Mouse (Mus musculus): ENCODE measurements around the gene Cbr1. TPM values are rescaled to one million over a fixed set of nuclear protein-coding genes. Genes with fewer than 3 reads are reported as not detected.
"Not testable (repeated sequence)": the region's sequence is repeated elsewhere in the genome, so short reads cannot be mapped to it uniquely, and the experiment has no call there.

The Cbr1 gene
- polyA plus RNA-seq, 1 experiment from 2014 or later, result 95.9 TPM

- H3K36me3 ChIP-seq (ENCODE audit: control insufficient read depth, insufficient read depth, low read length), result no peaks in the 10 kb centered on the region
- no peaks in the 10 kb centered on the region for H3K27me3 ChIP-seq (ENCODE audit: control insufficient read depth, insufficient read depth, low read length)
- peak overlapping the region; percentile 84 for H3K9ac ChIP-seq (replicated peaks; ENCODE audit: low read depth, low read length)
- no peak for ATAC-seq (ENCODE audit: insufficient number of reproducible peaks, insufficient read depth, low FRiP score, low read depth)
- H3K27ac ChIP-seq (ENCODE audit: low read length), result peak overlapping the region; percentile 92
- no peaks in the 10 kb centered on the region for H3K9me3 ChIP-seq (ENCODE audit: control insufficient read depth, low read depth, low read length)
- H3K4me3 ChIP-seq (ENCODE audit: low read depth, low read length), result peak overlapping the region; percentile 65
- WGBS, result 4% methylated on average over 16 of the region's 16 CpGs
- H3K4me1 ChIP-seq (ENCODE audit: control insufficient read depth, insufficient read depth, low read length), result peaks cover 3% of the 10 kb centered on the region; the same call in 1 of the 2 replicates
- peak overlapping the region; percentile 75 for H3K4me2 ChIP-seq (replicated peaks; ENCODE audit: low read depth, low read length)
Observed at GRCm38 (mm10) chr16:93604481-93604969, 1.1 kb upstream of the Cbr1 start.

GRCm38 (mm10) chr16:93606146-93606545 is 493 bp downstream of the Cbr1 start:
- Histone ChIP-seq H3K4me1 (ENCODE audit: control insufficient read depth, insufficient read depth, low read length) (peaks cover 3% of the 10 kb centered on the region; the same call in 1 of the 2 replicates), H3K4me3 (ENCODE audit: low read depth, low read length) (no peak overlapping the region), H3K27ac (ENCODE audit: low read length) (no peak overlapping the region), H3K9me3 (ENCODE audit: control insufficient read depth, low read depth, low read length) (no peaks in the 10 kb centered on the region), H3K36me3 (ENCODE audit: control insufficient read depth, insufficient read depth, low read length) (peaks cover 2% of the 10 kb centered on the region), H3K9ac (replicated peaks; ENCODE audit: low read depth, low read length) (no peak overlapping the region), H3K27me3 (ENCODE audit: control insufficient read depth, insufficient read depth, low read length) (no peaks in the 10 kb centered on the region), H3K4me2 (replicated peaks; ENCODE audit: low read depth, low read length) (no peak overlapping the region)
- WGBS, result 90% methylated on average over 7 of the region's 7 CpGs
- no peak for ATAC-seq (ENCODE audit: insufficient number of reproducible peaks, insufficient read depth, low FRiP score, low read depth)

GRCm38 (mm10) chr16:93607669-93608101 is 2.0 kb downstream of the Cbr1 start:
- peaks cover 3% of the 10 kb centered on the region; the same call in 1 of the 2 replicates for H3K4me1 ChIP-seq (ENCODE audit: control insufficient read depth, insufficient read depth, low read length)
- H3K27me3 ChIP-seq (ENCODE audit: control insufficient read depth, insufficient read depth, low read length), result no peaks in the 10 kb centered on the region
- H3K9me3 ChIP-seq (ENCODE audit: control insufficient read depth, low read depth, low read length), result no peaks in the 10 kb centered on the region
- H3K27ac ChIP-seq (ENCODE audit: low read length), result peak overlapping the region; percentile 49
- ATAC-seq (ENCODE audit: insufficient number of reproducible peaks, insufficient read depth, low FRiP score, low read depth), result peak; percentile 31
- H3K4me3 ChIP-seq (ENCODE audit: low read depth, low read length), result peak overlapping the region; percentile 58
- H3K36me3 ChIP-seq (ENCODE audit: control insufficient read depth, insufficient read depth, low read length), result peaks cover 6% of the 10 kb centered on the region
- WGBS, result under 1% methylated on average over 32 of the region's 32 CpGs
- peak overlapping the region; percentile 76 for H3K4me2 ChIP-seq (replicated peaks; ENCODE audit: low read depth, low read length)
- H3K9ac ChIP-seq (replicated peaks; ENCODE audit: low read depth, low read length), result peak overlapping the region; percentile 60

GRCm38 (mm10) chr16:93608731-93609130 is 3.1 kb downstream of the Cbr1 start:
- Histone ChIP-seq H3K9ac (replicated peaks; ENCODE audit: low read depth, low read length) (no peak overlapping the region), H3K36me3 (ENCODE audit: control insufficient read depth, insufficient read depth, low read length) (peaks cover 6% of the 10 kb centered on the region), H3K9me3 (ENCODE audit: control insufficient read depth, low read depth, low read length) (no peaks in the 10 kb centered on the region), H3K4me2 (replicated peaks; ENCODE audit: low read depth, low read length) (peak overlapping the region; percentile 76), H3K27ac (ENCODE audit: low read length) (no peak overlapping the region), H3K4me1 (ENCODE audit: control insufficient read depth, insufficient read depth, low read length) (peaks cover 3% of the 10 kb centered on the region; the same call in 1 of the 2 replicates), H3K4me3 (ENCODE audit: low read depth, low read length) (peak overlapping the region; percentile 58), H3K27me3 (ENCODE audit: control insufficient read depth, insufficient read depth, low read length) (no peaks in the 10 kb centered on the region)
- ATAC-seq (ENCODE audit: insufficient number of reproducible peaks, insufficient read depth, low FRiP score, low read depth), result no peak
- WGBS, result 48% methylated on average over 8 of the region's 8 CpGs

GRCm38 (mm10) chr16:93609796-93610195 is 4.1 kb downstream of the Cbr1 start:
- ATAC-seq (ENCODE audit: insufficient number of reproducible peaks, insufficient read depth, low FRiP score, low read depth), result no peak
- Histone ChIP-seq H3K4me3 (ENCODE audit: low read depth, low read length) (no peak overlapping the region), H3K9ac (replicated peaks; ENCODE audit: low read depth, low read length) (no peak overlapping the region), H3K27ac (ENCODE audit: low read length) (no peak overlapping the region), H3K4me2 (replicated peaks; ENCODE audit: low read depth, low read length) (no peak overlapping the region), H3K9me3 (ENCODE audit: control insufficient read depth, low read depth, low read length) (no peaks in the 10 kb centered on the region), H3K4me1 (ENCODE audit: control insufficient read depth, insufficient read depth, low read length) (peaks cover 3% of the 10 kb centered on the region; the same call in 1 of the 2 replicates), H3K36me3 (ENCODE audit: control insufficient read depth, insufficient read depth, low read length) (peaks cover 6% of the 10 kb centered on the region), H3K27me3 (ENCODE audit: control insufficient read depth, insufficient read depth, low read length) (no peaks in the 10 kb centered on the region)
- 91% methylated on average over 4 of the region's 4 CpGs for WGBS

- Histone ChIP-seq H3K27me3 (ENCODE audit: control insufficient read depth, insufficient read depth, low read length) (no peaks in the 10 kb centered on the region), H3K9me3 (ENCODE audit: control insufficient read depth, low read depth, low read length) (no peaks in the 10 kb centered on the region), H3K36me3 (ENCODE audit: control insufficient read depth, insufficient read depth, low read length) (peaks cover 6% of the 10 kb centered on the region), H3K9ac (replicated peaks; ENCODE audit: low read depth, low read length) (no peak overlapping the region), H3K4me1 (ENCODE audit: control insufficient read depth, insufficient read depth, low read length) (peaks cover 3% of the 10 kb centered on the region; the same call in 1 of the 2 replicates), H3K4me3 (ENCODE audit: low read depth, low read length) (no peak overlapping the region), H3K4me2 (replicated peaks; ENCODE audit: low read depth, low read length) (no peak overlapping the region), H3K27ac (ENCODE audit: low read length) (no peak overlapping the region)
- ATAC-seq (ENCODE audit: insufficient number of reproducible peaks, insufficient read depth, low FRiP score, low read depth), result no peak
- 94% methylated on average over 4 of the region's 4 CpGs for WGBS
Observed at GRCm38 (mm10) chr16:93610961-93611360, 5.3 kb downstream of the Cbr1 start.

GRCm38 (mm10) chr16:93615118-93615870 is 9.6 kb downstream of the Cbr1 start:
- H3K9me3 ChIP-seq (ENCODE audit: control insufficient read depth, low read depth, low read length), result no peaks in the 10 kb centered on the region
- H3K4me2 ChIP-seq (replicated peaks; ENCODE audit: low read depth, low read length), result no peak overlapping the region
- H3K36me3 ChIP-seq (ENCODE audit: control insufficient read depth, insufficient read depth, low read length), result peaks cover 6% of the 10 kb centered on the region
- no peak overlapping the region for H3K9ac ChIP-seq (replicated peaks; ENCODE audit: low read depth, low read length)
- 40% methylated on average over 5 of the region's 5 CpGs for WGBS
- no peaks in the 10 kb centered on the region for H3K4me1 ChIP-seq (ENCODE audit: control insufficient read depth, insufficient read depth, low read length)
- ATAC-seq (ENCODE audit: insufficient number of reproducible peaks, insufficient read depth, low FRiP score, low read depth), result peak; percentile 81
- H3K27ac ChIP-seq (ENCODE audit: low read length), result no peak overlapping the region
- no peak overlapping the region for H3K4me3 ChIP-seq (ENCODE audit: low read depth, low read length)
- H3K27me3 ChIP-seq (ENCODE audit: control insufficient read depth, insufficient read depth, low read length), result no peaks in the 10 kb centered on the region

- not testable (repeated sequence) for H3K27ac ChIP-seq (ENCODE audit: low read length); H3K36me3 ChIP-seq (ENCODE audit: control insufficient read depth, insufficient read depth, low read length); H3K4me3 ChIP-seq (ENCODE audit: low read depth, low read length); ATAC-seq (ENCODE audit: insufficient number of reproducible peaks, insufficient read depth, low FRiP score, low read depth); H3K4me1 ChIP-seq (ENCODE audit: control insufficient read depth, insufficient read depth, low read length); H3K4me2 ChIP-seq (replicated peaks; ENCODE audit: low read depth, low read length); H3K9ac ChIP-seq (replicated peaks; ENCODE audit: low read depth, low read length); H3K27me3 ChIP-seq (ENCODE audit: control insufficient read depth, insufficient read depth, low read length); H3K9me3 ChIP-seq (ENCODE audit: control insufficient read depth, low read depth, low read length)
- 90% methylated on average over 4 of the region's 4 CpGs for WGBS
Observed at GRCm38 (mm10) chr16:93623759-93624158, 18.1 kb downstream of the Cbr1 start.
